Mouse (Mus musculus) embryonic facial prominence, embryonic 10.5 days (tissue): ENCODE results near the gene Zfp775. TPM values are rescaled to one million over a fixed set of nuclear protein-coding genes. Genes with fewer than 3 reads are reported as not detected.
"Not testable (repeated sequence)": the region's sequence is repeated elsewhere in the genome, so short reads cannot be mapped to it uniquely, and the experiment has no call there.

ENCODE experiments used
- DNase-seq: peaks from one replicate; pipeline ENCODE4 v3.0.0-alpha.2; 2017; ENCODE audit warnings: low spot score
- H3K27ac ChIP-seq: fragments of 300-500 bp; sonication (generic); replicated peaks from 2 replicates; pipeline ENCODE4 v1.5.1; 2016; ENCODE audit warnings: mild to moderate bottlenecking
- H3K27me3 ChIP-seq: fragments of 300-500 bp; sonication (generic); replicated peaks from 2 replicates; pipeline ENCODE4 v1.6.1; 2016; ENCODE audit warnings: low read depth, mild to moderate bottlenecking; ENCODE audit not compliant: poor library complexity, severe bottlenecking
- H3K36me3 ChIP-seq: fragments of 300-500 bp; sonication (generic); replicated peaks from 2 replicates; pipeline ENCODE4 v1.6.1; 2016; ENCODE audit warnings: mild to moderate bottlenecking, moderate library complexity
- H3K4me1 ChIP-seq: fragments of 300-500 bp; sonication (generic); 2 replicates; pipeline ENCODE4 v1.6.1; 2016
- H3K4me3 ChIP-seq: fragments of 300-500 bp; sonication (generic); 2 replicates; pipeline ENCODE4 v1.5.1; 2016; ENCODE audit warnings: mild to moderate bottlenecking, moderate library complexity
- H3K9me3 ChIP-seq: fragments of 300-500 bp; sonication (generic); 2 replicates; pipeline ENCODE4 v1.6.1; 2016; ENCODE audit warnings: mild to moderate bottlenecking
- WGBS: fragments of 180-500 bp; shearing (Covaris S2); methylation state at CpG from one replicate; pipeline ENCODE4 v1.1.7; 2016; 5-methylcytosine and 5-hydroxymethylcytosine counted together
- polyA plus RNA-seq: library from polyadenylated mRNA; unstranded; fragments of >200 nt; fragmentation: Nextera tagmentation; extraction: Ambion mirVana; gene quantifications from 2 replicates; pipeline ENCODE4 v1.2.1, GENCODE M21; 2016

Gene Zfp775
- polyA plus RNA-seq, 1 experiment from 2014 or later, result 10.1 TPM

GRCm38 (mm10) chr6:48622186-48622843 is 20.5 kb downstream of the Zfp775 start:
- H3K9me3 ChIP-seq, DNase-seq, H3K27ac ChIP-seq, H3K4me3 ChIP-seq: not testable (repeated sequence)
- Histone ChIP-seq H3K4me1 (peaks cover 11% of the 10 kb centered on the region), H3K27me3 (peaks cover 19% of the 10 kb centered on the region), H3K36me3 (peaks cover 41% of the 10 kb centered on the region)
- WGBS, result 86% methylated on average over 8 of the region's 8 CpGs

- Histone ChIP-seq H3K4me3 (no peak overlapping the region), H3K27ac (no peak overlapping the region), H3K9me3 (no peaks in the 10 kb centered on the region), H3K36me3 (peaks cover 35% of the 10 kb centered on the region), H3K27me3 (peaks cover 31% of the 10 kb centered on the region), H3K4me1 (peaks cover 16% of the 10 kb centered on the region)
- 26% methylated on average over 1 of the region's 1 CpGs for WGBS
- DNase-seq, result no peak
Measured at GRCm38 (mm10) chr6:48623460-48623859, 21.6 kb downstream of the Zfp775 start.

- Histone ChIP-seq H3K9me3 (no peaks in the 10 kb centered on the region), H3K4me1 (peaks cover 32% of the 10 kb centered on the region), H3K36me3 (peaks cover 7% of the 10 kb centered on the region; the same call in 1 of the 2 replicates), H3K4me3 (peak within 1 kb of the TSS; percentile 60), H3K27ac (peak within 1 kb of the TSS; percentile 52; the same call in 1 of the 2 replicates), H3K27me3 (peaks cover 61% of the 10 kb centered on the region)
- DNase-seq, result no peak
- 31% methylated on average over 8 of the region's 8 CpGs for WGBS
Measured at GRCm38 (mm10) chr6:48626464-48626863, 24.6 kb downstream of the Zfp775 start, which contains the start of gene AI854703. Gene AI854703, plus strand, starts transcription at chr6:48626764.

GRCm38 (mm10) chr6:48626984-48627383 is 25.1 kb downstream of the Zfp775 start:
- peak; percentile 73 for DNase-seq
- Histone ChIP-seq H3K4me3 (peak overlapping the region; percentile 60), H3K27ac (peak overlapping the region; percentile 52; the same call in 1 of the 2 replicates), H3K27me3 (peaks cover 66% of the 10 kb centered on the region), H3K9me3 (no peaks in the 10 kb centered on the region), H3K4me1 (peaks cover 32% of the 10 kb centered on the region), H3K36me3 (peaks cover 2% of the 10 kb centered on the region; the same call in 1 of the 2 replicates)
- under 1% methylated on average over 32 of the region's 32 CpGs for WGBS

- 3% methylated on average over 7 of the region's 7 CpGs for WGBS
- Histone ChIP-seq H3K4me3 (peak overlapping the region; percentile 60), H3K9me3 (no peaks in the 10 kb centered on the region), H3K27me3 (peaks cover 70% of the 10 kb centered on the region), H3K36me3 (no peaks in the 10 kb centered on the region), H3K4me1 (peaks cover 32% of the 10 kb centered on the region), H3K27ac (peak overlapping the region; percentile 52; the same call in 1 of the 2 replicates)
- DNase-seq, result no peak
Measured at GRCm38 (mm10) chr6:48627511-48627924, 25.7 kb downstream of the Zfp775 start.

- DNase-seq, result no peak
- H3K36me3 ChIP-seq, result no peaks in the 10 kb centered on the region
- H3K27ac ChIP-seq, result no peak overlapping the region
- peaks cover 32% of the 10 kb centered on the region for H3K4me1 ChIP-seq
- no peak overlapping the region for H3K4me3 ChIP-seq
- H3K27me3 ChIP-seq, result peaks cover 76% of the 10 kb centered on the region
- no peaks in the 10 kb centered on the region for H3K9me3 ChIP-seq
- 72% methylated on average over 3 of the region's 3 CpGs for WGBS
Measured at GRCm38 (mm10) chr6:48628377-48628776, 26.5 kb downstream of the Zfp775 start.

GRCm38 (mm10) chr6:48628808-48629660 is 27.2 kb downstream of the Zfp775 start:
- Histone ChIP-seq H3K4me1 (peaks cover 32% of the 10 kb centered on the region), H3K4me3 (peak overlapping the region; percentile 63), H3K27ac (peak overlapping the region; percentile 54; the same call in 1 of the 2 replicates), H3K9me3 (no peaks in the 10 kb centered on the region), H3K27me3 (peaks cover 76% of the 10 kb centered on the region), H3K36me3 (no peaks in the 10 kb centered on the region)
- DNase-seq, result peak; percentile 59
- 5% methylated on average over 54 of the region's 54 CpGs for WGBS

- WGBS, result 21% methylated on average over 13 of the region's 13 CpGs
- Histone ChIP-seq H3K4me1 (peaks cover 32% of the 10 kb centered on the region), H3K4me3 (peak overlapping the region; percentile 63), H3K9me3 (no peaks in the 10 kb centered on the region), H3K36me3 (no peaks in the 10 kb centered on the region), H3K27ac (peak overlapping the region; percentile 54; the same call in 1 of the 2 replicates), H3K27me3 (peaks cover 76% of the 10 kb centered on the region)
- DNase-seq, result no peak
Measured at GRCm38 (mm10) chr6:48629661-48630034, 27.8 kb downstream of the Zfp775 start.

GRCm38 (mm10) chr6:48630831-48631230 is 29.0 kb downstream of the Zfp775 start:
- Histone ChIP-seq H3K36me3 (no peaks in the 10 kb centered on the region), H3K4me3 (no peak overlapping the region), H3K4me1 (peaks cover 32% of the 10 kb centered on the region), H3K27ac (no peak overlapping the region), H3K9me3 (no peaks in the 10 kb centered on the region), H3K27me3 (peaks cover 70% of the 10 kb centered on the region)
- 86% methylated on average over 8 of the region's 8 CpGs for WGBS
- DNase-seq, result no peak

GRCm38 (mm10) chr6:48635105-48635504 is 33.2 kb downstream of the Zfp775 start:
- Histone ChIP-seq H3K9me3 (no peaks in the 10 kb centered on the region), H3K27me3 (peaks cover 29% of the 10 kb centered on the region), H3K27ac (no peak overlapping the region), H3K36me3 (no peaks in the 10 kb centered on the region), H3K4me3 (no peak overlapping the region), H3K4me1 (peaks cover 19% of the 10 kb centered on the region)
- no peak for DNase-seq
- 90% methylated on average over 2 of the region's 2 CpGs for WGBS

GRCm38 (mm10) chr6:48636515-48636914 is 34.7 kb downstream of the Zfp775 start:
- WGBS, result 27% methylated on average over 6 of the region's 6 CpGs

GRCm38 (mm10) chr6:48637811-48638500 is 36.1 kb downstream of the Zfp775 start:
- Histone ChIP-seq H3K27ac (no peak overlapping the region), H3K4me1 (peaks cover 19% of the 10 kb centered on the region), H3K4me3 (no peak overlapping the region), H3K27me3 (peaks cover 2% of the 10 kb centered on the region; the same call in 1 of the 2 replicates), H3K9me3 (no peaks in the 10 kb centered on the region), H3K36me3 (no peaks in the 10 kb centered on the region)
- no peak for DNase-seq
- WGBS, result 70% methylated on average over 6 of the region's 6 CpGs

More at GRCm38 (mm10) chr6:48636515-48636914, 34.7 kb downstream of the Zfp775 start:
- Histone ChIP-seq H3K27me3 (peaks cover 14% of the 10 kb centered on the region; the same call in 1 of the 2 replicates), H3K36me3 (no peaks in the 10 kb centered on the region), H3K27ac (no peak overlapping the region), H3K9me3 (no peaks in the 10 kb centered on the region), H3K4me1 (peaks cover 19% of the 10 kb centered on the region), H3K4me3 (no peak overlapping the region)
- DNase-seq, result peak; percentile 29
